Mouse (Mus musculus): ENCODE measurements around the gene Abhd2.

Gene Abhd2

GRCm38 (mm10) chr7:79299548-79299947 is 26.5 kb downstream of the Abhd2 start:
- POLR2A ChIA-PET, result interaction anchor here in 3 of 4 experiments (0.6 to 9.6 kb wide), 11 partner anchors 8 to 141 kb away, joined by 3 to 102 read pairs (median 3); partner anchors contain the start of gene Abhd2 (in 3 of the 3)
- CTCF ChIA-PET, result interaction anchor here in 3 of 4 experiments (0.6 to 1.6 kb wide), 3 partner anchors 12 to 247 kb away, joined by 3 read pairs; no protein-coding TSS in a partner anchor

- ChIA-PET POLR2A (interaction anchor here in 2 of 4 experiments (0.6 to 9.6 kb wide), 8 partner anchors 9 to 139 kb away, joined by 3 to 102 read pairs (median 3); partner anchors contain the start of gene Abhd2 (in 2 of the 2)), CTCF (interaction anchor here in 1 of 4 experiments (1.6 kb wide), 1 partner anchor 46 kb away, joined by 7 read pairs; no protein-coding TSS in a partner anchor)
These were observed 27.6 kb downstream of the Abhd2 start for GRCm38 (mm10) chr7:79300432-79301151.

DNA sequence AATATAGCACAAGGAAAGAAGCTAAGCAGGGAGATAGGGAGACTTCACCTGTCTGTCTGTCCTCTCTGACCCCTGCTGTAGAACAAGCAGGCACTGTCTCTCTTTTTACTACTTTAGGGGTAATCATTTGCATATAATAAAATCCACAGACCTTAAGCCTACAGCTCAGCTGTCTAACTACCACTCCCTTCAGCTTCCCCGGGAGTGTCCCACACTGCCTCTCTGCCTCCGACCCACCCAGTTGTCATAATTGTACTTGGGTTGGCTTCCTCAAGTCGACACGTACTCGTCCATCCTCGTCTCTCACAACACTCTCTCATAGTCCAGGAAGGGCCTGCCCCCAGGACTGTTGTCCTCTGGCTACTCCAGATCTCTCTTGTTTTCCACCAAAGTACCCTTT is 29.1 kb downstream of the Abhd2 start:
- ChIA-PET POLR2A (interaction anchor here in 3 of 4 experiments (0.8 to 9.6 kb wide), 13 partner anchors 8 to 115 kb away, joined by 3 to 102 read pairs (median 3); partner anchors contain the start of gene Abhd2 (in 1 of the 3)), CTCF (interaction anchor here in 2 of 4 experiments (0.9 to 1.6 kb wide), 4 partner anchors 8 to 56 kb away, joined by 3 to 10 read pairs (median 6); no protein-coding TSS in a partner anchor)

DNA sequence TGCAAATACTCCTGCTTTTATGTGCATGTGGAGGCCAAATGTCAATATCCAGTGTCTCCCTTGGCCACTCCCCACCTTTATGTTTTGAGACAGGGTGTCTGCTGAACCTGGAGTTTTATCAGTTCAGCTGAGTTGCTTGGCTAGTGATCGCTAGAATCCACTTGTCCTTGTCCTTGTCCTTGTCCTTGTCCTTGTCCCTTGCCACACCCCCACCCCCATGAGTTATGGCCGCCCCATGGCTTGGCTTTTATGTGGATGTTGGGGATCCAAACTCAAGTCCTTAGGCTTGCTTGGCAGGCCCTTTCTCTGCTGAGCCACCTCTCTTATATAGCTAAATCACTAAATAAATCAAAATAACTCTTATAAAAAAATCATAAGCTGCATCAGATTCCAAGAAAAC is 29.6 kb downstream of the Abhd2 start:
- POLR2A ChIA-PET, result interaction anchor here in 3 of 4 experiments (0.8 to 9.6 kb wide), 15 partner anchors 8 to 115 kb away, joined by 3 to 102 read pairs (median 3); partner anchors contain the start of gene Abhd2 (in 1 of the 3)

DNA sequence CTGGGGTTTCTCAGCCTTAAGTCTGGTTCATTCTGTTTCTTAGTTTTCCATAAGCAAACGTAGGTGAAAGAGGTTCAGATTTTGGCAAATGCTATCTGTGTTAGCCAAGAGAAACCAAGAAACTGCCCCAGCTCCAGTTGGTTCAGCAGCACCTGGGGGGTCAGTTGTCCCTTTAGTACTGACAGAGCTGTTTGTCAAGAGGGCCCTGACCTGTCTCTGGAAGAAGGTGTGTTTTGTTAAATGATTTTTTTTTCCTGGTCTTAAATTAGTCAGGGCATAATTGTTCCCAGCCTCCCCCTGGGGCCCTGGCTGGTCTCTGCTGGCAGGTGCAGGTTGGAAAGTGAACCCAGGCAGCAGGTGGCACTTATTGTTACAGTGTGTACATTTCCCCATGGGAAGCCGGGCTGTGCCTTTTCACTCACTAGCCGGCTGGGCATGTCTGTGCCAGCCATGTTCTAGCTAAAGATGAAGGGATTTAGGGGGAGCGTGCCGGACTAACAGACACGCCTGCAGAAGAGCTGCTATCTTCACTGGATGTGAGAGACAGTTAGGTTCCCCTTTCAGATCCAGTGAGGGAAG is 30.3 kb downstream of the Abhd2 start:
- CTCF ChIA-PET, result interaction anchor here in 2 of 4 experiments (0.6 to 1.6 kb wide), 3 partner anchors 10 to 223 kb away, joined by 3 to 6 read pairs (median 4); no protein-coding TSS in a partner anchor
- POLR2A ChIA-PET, result interaction anchor here in 3 of 4 experiments (0.9 to 2.8 kb wide), 10 partner anchors 9 to 43 kb away, joined by 3 to 10 read pairs (median 5); partner anchors contain the start of gene Abhd2 (in 1 of the 3)

More for the DNA sequence above, 29.6 kb downstream of the Abhd2 start:
- CTCF ChIA-PET, result interaction anchor here in 1 of 4 experiments (1.4 to 1.6 kb wide), 2 partner anchors 9 to 44 kb away, joined by 6 to 10 read pairs; no protein-coding TSS in a partner anchor

DNA sequence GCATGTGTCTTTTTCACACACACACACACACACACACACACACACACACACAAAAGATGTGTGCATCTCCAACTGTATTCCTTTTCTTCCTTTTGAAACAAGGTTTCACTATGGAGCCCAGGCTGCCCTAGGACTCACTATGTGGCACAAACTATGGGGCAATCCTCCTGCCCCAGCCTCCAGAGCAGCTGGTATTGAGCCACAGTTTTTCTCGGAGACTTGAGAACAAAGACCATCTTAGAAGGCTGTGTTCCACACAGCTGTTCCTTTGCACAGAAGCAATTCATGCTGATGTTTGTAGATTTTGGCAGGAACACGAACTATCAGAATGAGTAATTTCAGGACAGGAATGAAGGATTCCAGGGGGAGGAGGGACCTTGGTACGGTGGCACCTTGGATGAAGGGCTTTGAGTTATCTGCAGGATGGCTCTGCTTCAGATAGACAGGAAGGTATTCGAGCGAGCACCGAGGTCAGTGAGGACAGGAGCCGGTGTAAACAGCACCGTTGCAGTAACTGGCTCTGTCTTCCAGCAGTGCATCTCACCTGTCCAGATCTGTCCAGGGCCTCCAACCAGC is 35.5 kb downstream of the Abhd2 start:
- POLR2A ChIA-PET, result interaction anchor here (0.6 to 1.4 kb wide), 5 partner anchors 10 to 398 kb away, joined by 3 to 5 read pairs (median 3); no protein-coding TSS in a partner anchor

DNA sequence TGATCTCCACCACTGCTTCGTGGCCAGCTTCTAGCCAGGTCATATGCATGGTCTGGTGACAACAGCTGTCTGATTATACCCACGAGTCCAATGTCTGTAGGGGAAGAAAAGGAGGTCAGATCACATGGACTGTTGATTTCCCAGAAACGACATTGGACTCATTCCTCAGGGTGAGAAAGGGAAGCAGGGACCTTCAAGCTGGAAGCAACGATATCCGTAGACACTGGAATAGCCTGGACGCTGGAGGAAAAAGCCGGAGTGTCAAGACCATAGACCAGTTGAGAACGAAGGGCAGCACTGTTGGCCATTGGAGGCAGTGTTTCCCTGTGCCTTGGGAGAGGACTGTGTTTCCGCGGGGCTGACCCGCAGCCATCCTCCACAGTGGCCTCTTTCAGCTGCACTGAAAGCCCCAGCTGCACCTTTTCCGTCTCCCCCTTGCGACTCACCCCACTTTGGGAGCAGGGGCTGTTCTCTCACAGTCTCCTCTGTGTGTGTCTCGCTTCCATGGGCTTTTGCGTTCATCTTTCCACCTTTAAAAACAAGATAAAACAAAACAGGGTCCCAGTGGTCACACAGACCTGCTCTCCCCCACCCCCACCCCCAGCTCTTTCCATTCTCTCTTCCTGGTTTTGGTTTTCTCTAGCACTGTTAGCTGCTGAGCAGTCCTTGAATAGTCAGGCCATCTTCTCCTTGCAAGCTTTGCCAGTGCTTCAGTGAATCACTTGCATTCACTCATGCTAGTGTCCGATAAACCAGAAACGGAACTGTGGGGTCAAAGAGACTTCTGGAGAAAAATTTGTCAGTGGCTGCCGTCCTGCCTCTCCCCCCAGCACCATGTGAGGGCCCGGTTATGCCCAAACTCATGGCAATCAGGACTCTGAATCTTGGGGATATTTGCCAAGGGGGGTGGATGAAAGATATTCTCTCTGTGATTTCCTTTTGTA is 36.5 kb downstream of the Abhd2 start:
- ChIA-PET POLR2A (interaction anchor here in 2 of 4 experiments (0.6 to 1.4 kb wide), 5 partner anchors 11 to 104 kb away, joined by 3 to 5 read pairs (median 3); no protein-coding TSS in a partner anchor), CTCF (interaction anchor here (0.5 to 0.8 kb wide), 6 partner anchors 21 to 178 kb away, joined by 3 to 5 read pairs (median 3); no protein-coding TSS in a partner anchor)

More for the DNA sequence above, 35.5 kb downstream of the Abhd2 start:
- CTCF ChIA-PET, result interaction anchor here in 1 of 4 experiments (0.6 kb wide), 1 partner anchor 294 kb away, joined by 3 read pairs; no protein-coding TSS in a partner anchor

DNA sequence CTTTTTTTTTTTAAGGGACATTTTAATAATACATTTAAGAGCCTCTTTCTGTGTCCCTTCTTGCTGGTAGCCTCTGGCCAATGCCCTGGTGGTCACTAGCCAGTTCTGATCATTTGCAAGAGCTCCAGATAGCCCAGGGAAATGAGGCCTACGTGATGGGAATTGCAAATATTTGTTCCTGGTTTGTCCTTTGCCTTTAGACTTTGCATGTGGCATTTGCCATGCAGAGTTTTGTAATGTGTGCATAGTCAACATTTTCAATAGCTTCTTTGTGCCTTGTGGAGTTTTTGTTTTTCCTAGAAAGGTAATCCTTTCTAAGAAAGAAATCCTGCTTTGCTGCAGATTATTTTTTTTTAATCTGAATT is 37.2 kb downstream of the Abhd2 start:
- CTCF ChIA-PET, result interaction anchor here in 2 of 4 experiments (0.5 to 0.7 kb wide), 3 partner anchors 21 to 165 kb away, joined by 3 read pairs; no protein-coding TSS in a partner anchor
- POLR2A ChIA-PET, result interaction anchor here in 2 of 4 experiments (0.7 to 1.2 kb wide), 2 partner anchors 36 to 105 kb away, joined by 3 read pairs; no protein-coding TSS in a partner anchor

DNA sequence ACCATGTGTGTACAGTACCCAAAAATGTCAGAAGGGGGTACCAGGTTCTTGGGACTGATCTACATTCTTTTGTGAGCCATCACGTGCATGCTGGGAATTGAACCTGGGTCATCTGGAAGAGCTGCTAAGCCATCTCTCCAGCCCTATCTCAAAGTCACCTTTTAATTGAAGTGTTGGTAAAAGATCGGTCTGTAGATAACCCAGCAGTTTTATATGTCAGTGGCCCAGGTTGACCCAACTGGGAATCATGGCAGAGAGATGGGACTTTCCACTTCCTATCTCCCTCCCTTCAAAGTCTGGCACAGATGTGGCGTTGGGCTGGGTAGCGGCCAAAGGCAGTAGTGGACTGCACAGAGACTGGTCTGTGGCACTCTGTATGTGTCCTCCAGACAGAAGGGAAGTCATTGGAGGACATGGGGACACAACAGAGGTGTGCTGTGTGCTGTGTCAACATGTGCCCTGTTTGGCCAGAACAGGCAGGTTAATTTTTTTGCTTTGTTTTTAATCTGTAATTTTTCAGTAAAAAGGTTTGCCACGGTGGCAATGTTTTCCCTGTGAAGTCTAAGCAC is 38.5 kb downstream of the Abhd2 start:
- CTCF ChIA-PET, result interaction anchor here in 2 of 4 experiments (0.9 to 1.4 kb wide), 2 partner anchors 17 to 65 kb away, joined by 3 read pairs; no protein-coding TSS in a partner anchor
- POLR2A ChIA-PET, result interaction anchor here in 3 of 4 experiments (0.6 to 1.9 kb wide), 6 partner anchors 10 to 184 kb away, joined by 3 to 5 read pairs (median 4); partner anchors contain the start of gene Rlbp1 (in 1 of the 3)

- CTCF ChIA-PET, result interaction anchor here (0.6 to 1.4 kb wide), 7 partner anchors 18 to 223 kb away, joined by 3 to 9 read pairs (median 3); no protein-coding TSS in a partner anchor
These were observed 39.2 kb downstream of the Abhd2 start for GRCm38 (mm10) chr7:79312246-79312645.

GRCm38 (mm10) chr7:79313519-79314059 is 40.6 kb downstream of the Abhd2 start:
- ChIA-PET CTCF (interaction anchor here in 2 of 4 experiments (0.7 to 1.4 kb wide), 3 partner anchors 16 to 59 kb away, joined by 3 read pairs; no protein-coding TSS in a partner anchor), POLR2A (interaction anchor here in 2 of 4 experiments (1.2 to 2.3 kb wide), 2 partner anchors 42 to 52 kb away, joined by 3 to 8 read pairs; partner anchors contain the start of gene Abhd2 (in 1 of the 2))

More at GRCm38 (mm10) chr7:79312246-79312645, 39.2 kb downstream of the Abhd2 start:
- POLR2A ChIA-PET, result interaction anchor here in 3 of 4 experiments (0.5 to 1.9 kb wide), 12 partner anchors 8 to 595 kb away, joined by 3 to 6 read pairs (median 4); partner anchors contain the start of genes Abhd2 (in 1 of the 3) and Rlbp1 (in 1 of the 3)

DNA sequence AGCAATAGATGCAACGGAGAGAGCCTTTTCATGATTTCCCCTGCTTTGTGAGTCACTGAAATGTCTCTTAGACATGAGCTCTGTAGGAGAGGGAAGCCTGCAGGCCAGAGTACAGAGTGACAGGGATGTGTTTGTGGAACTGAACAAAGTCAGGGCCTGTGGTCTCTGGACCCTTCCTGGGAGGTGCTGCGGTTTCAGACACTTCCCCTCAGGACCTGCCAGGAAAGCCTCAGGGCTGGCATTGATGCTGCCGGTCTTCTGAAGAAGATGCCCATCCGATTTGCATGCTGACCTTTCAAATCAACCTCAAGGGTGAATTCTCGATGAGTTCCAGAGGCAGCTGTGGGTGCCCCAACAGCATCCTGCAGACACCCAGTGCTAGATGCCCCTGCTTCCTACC is 41.5 kb downstream of the Abhd2 start:
- ChIA-PET POLR2A (interaction anchor here in 3 of 4 experiments (0.6 to 2.3 kb wide), 14 partner anchors 10 to 176 kb away, joined by 3 to 8 read pairs (median 4); partner anchors contain the start of gene Abhd2 (in 2 of the 3)), CTCF (interaction anchor here (0.5 to 1.9 kb wide), 9 partner anchors 8 to 298 kb away, joined by 3 to 6 read pairs (median 3); no protein-coding TSS in a partner anchor)

- POLR2A ChIA-PET, result interaction anchor here in 3 of 4 experiments (0.7 to 2.3 kb wide), 15 partner anchors 9 to 43 kb away, joined by 3 to 8 read pairs (median 3); partner anchors contain the start of gene Abhd2 (in 2 of the 3)
- CTCF ChIA-PET, result interaction anchor here (0.6 to 1.9 kb wide), 7 partner anchors 10 to 297 kb away, joined by 3 to 4 read pairs (median 3); no protein-coding TSS in a partner anchor
These were observed 42.1 kb downstream of the Abhd2 start for GRCm38 (mm10) chr7:79315149-79315548.

- POLR2A ChIA-PET, result interaction anchor here in 3 of 4 experiments (1.1 to 2.3 kb wide), 8 partner anchors 8 to 44 kb away, joined by 3 to 8 read pairs (median 4); partner anchors contain the start of gene Abhd2 (in 2 of the 3)
These were observed 43.2 kb downstream of the Abhd2 start for GRCm38 (mm10) chr7:79316069-79316695.

DNA sequence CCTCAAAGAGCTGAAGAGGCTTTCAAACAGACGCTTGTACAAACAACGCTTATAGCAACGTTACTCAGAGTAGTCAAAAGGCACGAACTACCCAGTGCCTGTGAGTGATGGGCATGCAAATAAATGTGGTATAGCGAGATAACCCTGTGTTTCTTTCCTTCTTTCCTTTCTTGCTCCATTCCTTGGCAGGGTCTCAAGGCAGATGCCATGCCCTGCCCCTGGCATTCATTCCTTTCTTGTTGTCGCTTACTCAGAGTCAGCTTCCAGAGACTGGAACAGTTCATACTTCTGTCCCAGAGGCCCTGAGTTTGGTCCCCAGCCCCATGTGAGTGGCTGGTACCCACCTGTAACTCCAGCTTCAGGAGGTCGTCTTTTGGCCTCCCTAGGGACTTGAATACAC is 44.6 kb downstream of the Abhd2 start:
- CTCF ChIA-PET, result interaction anchor here in 1 of 4 experiments (1.5 kb wide), 1 partner anchor 29 kb away, joined by 8 read pairs; no protein-coding TSS in a partner anchor
- POLR2A ChIA-PET, result interaction anchor here in 1 of 4 experiments (0.9 kb wide), 1 partner anchor 16 kb away, joined by 3 read pairs; no protein-coding TSS in a partner anchor

More at GRCm38 (mm10) chr7:79316069-79316695, 43.2 kb downstream of the Abhd2 start:
- CTCF ChIA-PET, result interaction anchor here in 3 of 4 experiments (0.6 to 1.9 kb wide), 4 partner anchors 15 to 358 kb away, joined by 3 to 8 read pairs (median 4); no protein-coding TSS in a partner anchor

Measured in embryonic stem cell, embryonic (primary cell).